Mouse (Mus musculus) gonadal fat pad, adult 2 months (tissue): ENCODE measurements around the gene Lysmd3. TPM values are rescaled to one million over a fixed set of nuclear protein-coding genes. Genes with fewer than 3 reads are reported as not detected.
"Not testable (repeated sequence)": the region's sequence is repeated elsewhere in the genome, so short reads cannot be mapped to it uniquely, and the experiment has no call there.

Source experiments
- DNase-seq: peaks from one replicate; pipeline ENCODE4 v3.0.0-alpha.2; 2012; ENCODE audit warnings: low read depth
- polyA plus RNA-seq: library from polyadenylated mRNA; depleted of rRNA; stranded (reverse); fragments of >200 nt; gene quantifications from 2 replicates; pipeline ENCODE4 v1.2.3, GENCODE M21; 2012; rRNA removed

Lysmd3 gene
- polyA plus RNA-seq: 3.3 and 4.8 TPM in 2 replicates

GRCm38 (mm10) chr13:81657351-81658052 lies at the start of gene Lysmd3:
Gene Lysmd3, plus strand, starts transcription at chr13:81657663.
- peak; percentile 31 for DNase-seq

GRCm38 (mm10) chr13:81610349-81610748 lies 47.1 kb upstream of the Lysmd3 start:
- DNase-seq: no peak

GRCm38 (mm10) chr13:81627861-81628260 lies 29.6 kb upstream of the Lysmd3 start:
- not testable (repeated sequence) for DNase-seq

- no peak for DNase-seq
Measured at GRCm38 (mm10) chr13:81628631-81629190, 28.8 kb upstream of the Lysmd3 start.

- no peak for DNase-seq
Measured at GRCm38 (mm10) chr13:81629395-81629794, 28.1 kb upstream of the Lysmd3 start.

GRCm38 (mm10) chr13:81630566-81630965 lies 26.9 kb upstream of the Lysmd3 start:
- DNase-seq: no peak

GRCm38 (mm10) chr13:81632720-81633415 lies 24.6 kb upstream of the Lysmd3 start, which contains the start of gene Adgrv1:
Gene Adgrv1, minus strand, starts transcription at chr13:81633154.
- DNase-seq: no peak

GRCm38 (mm10) chr13:81639624-81640023 lies 17.8 kb upstream of the Lysmd3 start:
- DNase-seq: no peak

GRCm38 (mm10) chr13:81640881-81641280 lies 16.6 kb upstream of the Lysmd3 start:
- DNase-seq: no peak

GRCm38 (mm10) chr13:81641289-81642045 lies 16.0 kb upstream of the Lysmd3 start:
- DNase-seq: no peak

GRCm38 (mm10) chr13:81642491-81643149 lies 14.8 kb upstream of the Lysmd3 start:
- no peak for DNase-seq

GRCm38 (mm10) chr13:81644047-81644565 lies 13.4 kb upstream of the Lysmd3 start:
- no peak for DNase-seq

GRCm38 (mm10) chr13:81646348-81646747 lies 11.1 kb upstream of the Lysmd3 start:
- no peak for DNase-seq

GRCm38 (mm10) chr13:81650382-81650781 lies 7.1 kb upstream of the Lysmd3 start:
- not testable (repeated sequence) for DNase-seq

GRCm38 (mm10) chr13:81656091-81656850 lies 1.2 kb upstream of the Lysmd3 start:
- DNase-seq: no peak

GRCm38 (mm10) chr13:81657008-81657350 lies 484 bp upstream of the Lysmd3 start:
- DNase-seq: no peak

- no peak for DNase-seq
Measured at GRCm38 (mm10) chr13:81658053-81658752, 740 bp downstream of the Lysmd3 start.

GRCm38 (mm10) chr13:81663566-81664330 lies 6.3 kb downstream of the Lysmd3 start:
- no peak for DNase-seq

- DNase-seq: no peak
Measured at GRCm38 (mm10) chr13:81664331-81664698, 6.9 kb downstream of the Lysmd3 start.
